Mouse (Mus musculus) testis, adult 10 weeks (tissue): ENCODE data around the gene Tut7. TPM values are rescaled to one million over a fixed set of nuclear protein-coding genes. Genes with fewer than 3 reads are reported as not detected.

Source experiments
- polyA plus RNA-seq: library from polyadenylated mRNA; stranded (reverse); fragments of 350-450 nt; fragmentation: Illumina TruSeq; extraction: RNeasy Lipid Tissue Mini Kit (QIAGEN cat#74804); gene quantifications from one replicate; pipeline ENCODE4 v1.2.3, GENCODE M21; 2014; ENCODE audit warnings: low read depth, low replicate concordance

Tut7 gene
- polyA plus RNA-seq: 78.4 TPM

GRCm38 (mm10) chr13:59822507-59823462 lies at the start of gene Tut7:
Gene Tut7, minus strand, starts transcription at chr13:59823147.

GRCm38 (mm10) chr13:59782145-59782544 lies 40.8 kb downstream of the Tut7 start, which contains the start of gene Gm49354:
Gene Gm49354, minus strand, starts transcription at chr13:59782245.

GRCm38 (mm10) chr13:59769296-59770163 lies 53.4 kb downstream of the Tut7 start, which contains the start of gene Isca1:
Gene Isca1, minus strand, starts transcription at chr13:59769810.

GRCm38 (mm10) chr13:59746711-59747110 lies 76.2 kb downstream of the Tut7 start, which contains the start of gene 1700014D04Rik:
Gene 1700014D04Rik, minus strand, starts transcription at chr13:59746752.

GRCm38 (mm10) chr13:59731652-59732051 lies 91.3 kb downstream of the Tut7 start, which contains the start of gene Spata31d1d:
Gene Spata31d1d, minus strand, starts transcription at chr13:59731752.

Other genes with a start within 250 kb of the Tut7 start
- 422 TPM for gene Agtpbp1, start 237.9 kb downstream of the Tut7 start, polyA plus RNA-seq
- gene Naa35, start 237.9 kb downstream of the Tut7 start, polyA plus RNA-seq: 267 TPM
- 4.7 TPM for gene Golm1, start 147.3 kb downstream of the Tut7 start, polyA plus RNA-seq
- gene 4921517D22Rik, start 129.0 kb downstream of the Tut7 start, polyA plus RNA-seq: 23.4 TPM
- gene Spata31d1a, start 112.8 kb downstream of the Tut7 start, polyA plus RNA-seq: 44.3 TPM
- gene Spata31d1b, start 110.9 kb downstream of the Tut7 start, polyA plus RNA-seq: 33.9 TPM
- gene Spata31d1d, start 91.4 kb downstream of the Tut7 start, polyA plus RNA-seq: 43.0 TPM
- 118 TPM for gene 1700014D04Rik, start 76.4 kb downstream of the Tut7 start, polyA plus RNA-seq
- 201 TPM for gene Isca1, start 53.3 kb downstream of the Tut7 start, polyA plus RNA-seq
- not detected for gene Gm49354, start 40.9 kb downstream of the Tut7 start, polyA plus RNA-seq